Mouse (Mus musculus): ENCODE measurements around the gene Atox1.

The Atox1 gene

DNA sequence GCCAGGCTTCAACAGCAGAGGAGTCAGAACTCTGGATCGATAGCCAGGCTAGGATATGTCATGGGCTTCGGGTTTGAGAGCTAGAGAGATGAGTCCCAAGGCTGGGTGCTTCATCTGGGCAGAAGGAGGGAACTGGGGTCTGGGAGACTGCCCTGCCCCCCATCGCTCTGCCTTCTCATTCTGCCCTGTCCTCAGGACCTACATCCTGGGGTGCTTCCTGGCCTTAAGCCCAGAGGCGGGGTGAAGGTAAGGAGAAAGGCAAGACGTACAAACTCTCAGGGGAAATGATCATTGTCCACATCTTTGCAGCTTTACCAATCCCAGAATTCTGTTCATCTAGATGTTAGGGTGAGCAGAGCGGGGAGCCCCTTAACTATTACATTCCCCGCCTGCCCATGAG is 49.0 kb downstream of the Atox1 start:
- DNase-seq, result no peak

DNA sequence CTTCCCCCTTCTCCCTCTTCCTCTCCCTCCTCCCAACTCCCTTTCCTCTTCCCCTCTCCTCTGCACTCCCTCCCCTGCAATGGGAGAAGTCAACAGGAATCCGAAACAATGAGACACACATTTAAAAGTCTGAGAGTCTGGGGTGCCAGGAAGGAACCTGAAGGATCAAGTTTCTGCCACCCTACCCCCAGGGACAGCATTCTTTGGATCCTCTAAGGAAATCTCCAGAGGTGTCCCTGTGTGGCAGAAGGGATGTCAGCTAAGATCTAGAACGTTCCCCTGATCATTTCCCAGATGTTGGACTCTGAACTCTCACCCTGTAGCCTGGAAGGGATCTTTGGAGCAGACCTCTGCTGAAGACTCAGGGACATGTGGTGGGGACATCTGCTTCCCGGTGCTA is 50.5 kb downstream of the Atox1 start:
- no peak for DNase-seq

DNA sequence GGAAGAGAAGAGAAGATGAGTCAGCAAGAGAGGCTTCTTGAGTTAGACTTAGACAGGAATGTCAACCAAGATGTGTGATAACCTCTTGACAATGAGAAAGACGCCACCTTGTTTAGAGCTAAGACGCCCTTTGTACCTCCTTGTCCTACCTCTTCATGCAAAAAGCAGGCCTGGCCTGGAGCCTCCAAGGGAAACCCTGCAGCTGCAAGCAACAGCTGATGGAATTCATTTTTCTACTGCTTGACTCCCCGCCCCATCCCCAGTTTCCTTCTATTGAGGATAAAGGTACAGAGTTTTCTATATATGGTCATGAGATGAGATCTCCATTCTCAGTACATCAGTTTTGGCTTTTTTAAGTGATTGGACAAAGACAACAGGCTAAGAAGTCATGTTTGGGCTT is 51.0 kb downstream of the Atox1 start:
- no peak for DNase-seq

DNA sequence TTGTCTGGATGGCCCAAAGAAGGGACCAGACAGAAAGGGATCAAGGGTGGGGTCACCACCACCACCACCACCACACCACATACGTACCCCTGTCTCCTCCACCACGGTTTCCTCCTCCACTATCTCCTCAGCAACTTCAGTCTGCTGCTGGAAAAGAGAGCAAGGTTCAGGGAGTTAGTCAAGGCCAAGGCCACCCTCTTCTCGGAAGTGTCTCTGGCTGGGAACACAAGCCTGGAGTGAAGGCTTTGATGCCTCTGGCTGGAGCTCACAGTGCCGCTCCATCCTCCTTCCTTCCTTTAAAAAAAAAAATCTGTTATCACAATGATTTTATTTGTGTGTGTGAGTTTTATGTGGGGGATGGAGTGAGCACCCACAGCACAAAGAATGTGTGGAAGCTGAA is 53.9 kb downstream of the Atox1 start:
- no peak for DNase-seq

DNA sequence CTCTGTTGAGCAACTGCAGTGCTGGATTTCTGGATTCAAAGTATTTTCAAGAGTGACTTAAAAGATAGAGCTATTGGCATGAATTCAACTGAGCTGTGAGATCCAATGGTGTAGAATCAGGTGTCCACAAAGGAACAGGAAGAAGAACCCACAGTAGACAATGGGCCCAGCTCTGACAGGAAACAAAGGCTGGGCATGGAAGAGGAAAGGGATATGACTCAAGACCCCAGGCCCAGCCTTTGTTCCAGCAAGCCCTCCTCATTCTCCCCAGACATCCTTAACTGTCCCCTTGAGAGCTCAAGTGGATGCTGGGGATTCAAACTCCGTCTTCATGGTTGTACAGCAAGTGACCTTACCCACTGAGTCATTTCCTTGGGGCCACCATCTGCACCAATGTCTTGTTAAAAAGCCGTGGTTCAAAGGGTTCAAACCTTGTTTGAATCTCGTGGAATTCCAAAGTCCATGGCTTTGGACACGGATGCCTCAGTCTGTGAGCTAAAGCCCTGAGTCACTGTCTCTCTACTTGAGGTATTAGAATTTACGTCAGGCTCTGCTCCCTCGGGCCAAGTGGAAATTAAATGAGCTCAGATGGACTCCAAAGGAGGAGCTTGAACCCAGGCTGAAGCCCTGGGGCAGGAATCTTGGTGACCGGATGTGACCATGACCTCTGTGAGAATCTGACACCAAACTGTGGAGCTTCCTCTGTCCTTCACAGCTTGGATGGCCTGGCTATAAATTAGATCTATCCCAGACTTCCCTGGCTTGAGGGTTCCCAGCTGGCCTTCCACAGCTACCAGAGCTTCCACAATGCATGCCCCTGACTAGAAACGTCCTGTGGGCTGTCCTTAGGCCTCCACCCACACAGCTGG is 55.2 kb downstream of the Atox1 start:
- DNase-seq, result peak; percentile 82

DNA sequence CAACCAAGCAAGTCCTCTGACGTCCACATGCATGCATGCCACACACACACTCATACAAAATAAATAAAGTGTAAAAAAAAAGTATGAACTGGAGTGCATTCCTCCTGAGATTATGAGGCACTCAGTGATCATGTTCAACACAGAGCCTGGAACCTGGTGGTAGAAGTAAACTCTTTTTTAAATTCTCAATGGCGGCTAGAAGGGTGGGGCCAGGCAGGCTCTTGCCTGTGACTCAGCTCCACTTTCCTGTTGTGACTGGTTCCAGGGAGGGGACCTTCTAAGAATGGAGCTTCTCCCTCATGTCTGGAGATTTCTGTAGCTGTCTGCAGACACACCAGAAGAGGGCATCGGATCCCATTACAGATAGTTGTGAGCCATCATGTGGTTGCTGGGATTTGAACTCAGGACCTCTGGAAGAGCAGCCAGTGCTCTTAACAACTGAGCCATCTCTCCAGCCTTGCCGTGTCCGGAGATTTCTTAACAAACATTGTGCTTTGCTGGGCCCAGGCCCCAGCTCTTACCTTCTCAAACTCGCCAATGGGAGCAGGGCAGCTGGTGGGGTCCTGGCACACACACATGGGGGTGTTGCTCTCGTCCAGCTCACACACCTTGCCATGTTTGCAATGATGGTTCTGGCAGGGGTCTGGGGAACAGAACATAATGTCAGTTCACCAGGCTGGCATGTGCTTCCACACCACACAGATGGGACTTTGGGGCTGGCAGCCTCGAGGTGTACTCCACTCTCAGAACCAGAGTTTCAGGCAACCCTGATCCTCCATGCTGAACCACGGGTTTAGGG is 56.2 kb downstream of the Atox1 start:
- no peak for DNase-seq

DNA sequence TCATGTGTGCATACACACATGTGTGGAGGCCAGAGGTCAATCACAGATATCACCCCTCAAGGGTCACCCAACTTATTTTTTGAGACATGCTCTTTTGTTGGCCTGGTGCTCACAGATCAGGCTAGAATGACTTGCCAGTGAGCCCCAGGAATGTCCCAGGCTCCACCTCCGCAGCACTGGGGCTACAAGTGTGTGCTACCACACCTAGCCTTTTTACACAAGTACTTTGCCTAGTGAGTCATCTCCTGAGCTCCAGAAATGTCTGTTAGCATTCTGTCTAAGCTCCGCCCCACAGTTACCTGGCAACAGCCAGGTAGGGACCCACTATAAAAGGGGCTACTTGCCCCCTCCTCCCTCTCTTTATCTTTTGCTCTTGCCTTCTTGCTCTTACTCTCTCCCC is 60.2 kb downstream of the Atox1 start:
- no peak for DNase-seq

DNA sequence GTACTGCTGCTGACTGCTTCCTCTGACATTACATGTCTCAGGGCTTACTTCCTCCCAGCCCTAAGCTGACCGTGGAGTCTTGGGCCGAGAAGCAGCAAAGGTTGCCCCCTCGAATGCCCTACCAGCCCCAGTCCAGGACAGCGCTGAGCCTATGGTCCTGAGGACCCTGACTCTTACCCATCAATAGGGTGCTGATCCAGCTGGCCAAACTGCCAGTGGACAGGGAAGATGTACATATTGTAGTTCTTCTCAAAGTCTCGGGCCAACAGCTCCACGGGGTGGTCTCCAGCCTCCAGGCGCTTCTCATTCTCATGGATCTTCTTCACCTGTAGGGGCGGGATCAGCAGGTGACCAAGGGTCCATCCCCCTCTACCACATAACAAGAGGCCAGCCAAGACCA is 62.7 kb downstream of the Atox1 start:
- no peak for DNase-seq

DNA sequence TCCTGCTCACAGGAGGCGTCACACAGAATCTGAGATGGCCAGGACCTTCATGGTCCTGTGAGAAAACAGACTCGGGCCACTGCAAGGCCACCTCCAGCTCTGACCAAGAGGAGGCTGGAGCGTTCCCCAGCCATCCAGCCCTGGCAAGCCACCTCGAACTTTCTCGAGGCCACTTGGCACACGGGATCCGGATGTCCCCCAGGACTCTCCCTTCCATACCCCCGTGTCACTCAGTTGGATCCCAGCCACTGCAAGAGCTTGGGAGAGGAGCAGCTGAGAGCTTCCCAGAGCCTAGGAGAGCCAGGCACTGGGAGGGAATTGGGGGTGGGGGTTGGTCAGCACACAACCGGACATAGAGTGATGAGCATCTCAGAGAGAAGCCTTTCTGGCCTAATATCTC is 63.6 kb downstream of the Atox1 start:
- DNase-seq, result no peak

DNA sequence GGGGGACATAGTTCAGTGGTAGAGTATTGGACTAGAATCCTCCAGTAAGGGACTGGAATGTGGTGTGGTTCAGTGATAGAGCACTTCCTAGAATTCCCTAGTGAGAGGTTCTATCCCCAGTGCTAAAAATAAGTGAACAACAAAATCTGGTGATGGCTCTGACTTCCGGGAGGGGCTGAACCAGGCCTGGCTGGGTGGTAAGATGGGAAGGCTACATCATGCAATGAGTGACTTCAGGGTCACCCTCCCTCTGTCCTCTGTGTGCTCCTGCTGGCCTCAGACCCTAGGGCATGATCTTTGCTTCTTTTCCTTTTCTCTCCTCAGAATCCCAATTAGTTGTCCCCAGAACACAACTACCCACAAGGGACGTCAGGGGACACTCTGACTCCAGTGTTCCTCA is 64.0 kb downstream of the Atox1 start:
- no peak for DNase-seq

All from kidney, adult 11 months (tissue).